ENCODE assay signal across 10 mouse cellular contexts in the genomic region with DNA sequence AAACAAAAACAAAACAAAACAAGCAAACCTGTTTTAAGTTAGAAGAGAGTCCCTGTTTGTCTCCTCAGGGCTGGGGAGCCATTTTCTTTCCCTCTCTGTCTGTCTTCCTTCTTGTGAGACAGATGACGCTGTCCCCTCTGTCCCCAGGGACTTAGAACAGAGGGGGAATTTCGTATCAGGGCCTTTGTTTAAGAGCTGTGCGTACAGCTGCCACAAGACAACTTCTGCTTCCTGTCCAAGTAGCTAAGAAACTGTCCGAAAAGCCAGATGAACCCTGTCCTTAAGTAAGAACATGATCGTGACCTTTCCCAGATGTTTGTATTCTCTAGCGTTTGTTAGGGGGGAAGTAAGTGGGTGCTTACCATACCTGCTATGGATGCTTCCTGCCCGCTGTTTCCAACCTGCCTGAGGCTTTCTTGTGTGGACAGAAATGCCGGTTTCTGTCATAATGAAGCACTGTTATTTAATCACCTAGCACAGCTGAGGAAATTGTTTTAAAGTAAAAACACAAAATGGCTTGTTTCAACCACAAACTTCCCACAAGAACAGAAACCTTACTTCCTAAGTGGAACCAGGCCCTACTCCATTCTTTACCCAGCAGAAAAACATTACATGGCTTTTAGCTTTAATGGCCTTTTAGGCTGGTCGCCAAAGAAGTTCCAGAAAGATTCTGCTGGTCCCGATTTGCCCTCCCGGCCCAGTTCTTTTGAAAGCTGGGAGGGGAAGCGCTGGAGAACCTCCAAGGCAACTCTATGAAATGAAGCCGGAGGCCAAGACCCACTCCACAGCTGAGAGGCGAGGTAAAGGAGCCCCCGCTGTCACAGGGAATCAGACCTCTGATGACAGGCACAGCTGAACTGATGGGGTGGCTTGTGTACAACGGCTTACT.
DNase-seq lines count a peak whose midpoint lies in the region; ATAC-seq and TF ChIP-seq lines count a peak whose summit lies in the region.
"Had no signal": no experiment of that assay in that cellular context is flagged by ENCODE, and none has a peak within 500 bp of the region (broad histone marks: within the 10 kb centered on the region; RNA-seq: fewer than 3 reads in every experiment).

No protein-coding gene starts in this region.

- no peak for ATAC-seq in intestine, embryonic 14.5 days (replicated peaks; ENCODE audit: low FRiP score, low TSS enrichment, low read depth)
- ATAC-seq in intestine, postnatal 0 days: no peak
- no peak for ATAC-seq in erythroid progenitor cell, adult 5-6 weeks (replicated peaks; ENCODE audit: low FRiP score, poor library complexity, severe bottlenecking)

- intact Hi-C loops in heart, postnatal 36 days (cut with DNase I): no loop called here

- no peak for TF ChIP-seq CTCF in intestine, postnatal 0 days (IDR thresholded peaks at IDR 0.05; ENCODE audit: low read depth)

- DNase-seq in intestine, embryonic 14.5 days (ENCODE audit: low spot score): no peak
- DNase-seq in embryo, embryonic 10.5 days (ENCODE audit: low spot score): peak; percentile 57
- DNase-seq in heart, postnatal 36 days: peak; percentile 7 to 11
- DNase-seq in lung, postnatal 36 days: peak; percentile 6
- no peak for DNase-seq in right cerebral cortex, postnatal 14 days
- DNase-seq in yolk sac, embryonic 10.5 days (ENCODE audit: low spot score): no peak

- H3K4me3 ChIP-seq in intestine, embryonic 14.5 days (ENCODE audit: low read depth, low read length): no peak overlapping the region
- H3K4me3 ChIP-seq in intestine, postnatal 0 days (ENCODE audit: low read depth, low read length): no peak overlapping the region
- H3K4me3 ChIP-seq: myocyte had no signal

- no peaks in the 10 kb centered on the region for H3K9me3 ChIP-seq in intestine, embryonic 14.5 days (ENCODE audit: control insufficient read depth, low read length)
- no peaks in the 10 kb centered on the region for H3K9me3 ChIP-seq in intestine, postnatal 0 days (ENCODE audit: control insufficient read depth)

- H3K4me2 ChIP-seq in intestine, embryonic 14.5 days (ENCODE audit: low read length): no peak overlapping the region
- no peak overlapping the region for H3K4me2 ChIP-seq in intestine, postnatal 0 days (replicated peaks; ENCODE audit: low read depth)

- peak overlapping the region; percentile 83 for H3K27ac ChIP-seq in intestine, embryonic 14.5 days (ENCODE audit: low read depth)
- H3K27ac ChIP-seq in intestine, postnatal 0 days (ENCODE audit: low read depth, low read length): no peak overlapping the region

- peaks cover 16% of the 10 kb centered on the region for H3K4me1 ChIP-seq in intestine, embryonic 14.5 days (replicated peaks; ENCODE audit: control insufficient read depth, insufficient read depth, low read length)
- no peaks in the 10 kb centered on the region; the same call in 1 of the 2 replicates for H3K4me1 ChIP-seq in intestine, postnatal 0 days (replicated peaks; ENCODE audit: control insufficient read depth, insufficient read depth, low read length)

- no peaks in the 10 kb centered on the region for H3K27me3 ChIP-seq in intestine, embryonic 14.5 days (replicated peaks; ENCODE audit: control insufficient read depth, insufficient read depth, low read length)
- H3K27me3 ChIP-seq in intestine, postnatal 0 days (replicated peaks; ENCODE audit: control insufficient read depth, insufficient read depth, low read length): no peaks in the 10 kb centered on the region

- WGBS in intestine, embryonic 14.5 days: 41% methylated on average over 16 of the region's 16 CpGs
- 57% methylated on average over 16 of the region's 16 CpGs for WGBS in intestine, postnatal 0 days

- H3K9ac ChIP-seq in intestine, embryonic 14.5 days (ENCODE audit: low read length): no peak overlapping the region
- no peak overlapping the region for H3K9ac ChIP-seq in intestine, postnatal 0 days (ENCODE audit: low read depth, low read length)

- H3K36me3 ChIP-seq in intestine, embryonic 14.5 days (ENCODE audit: control insufficient read depth, insufficient read depth, low read length): no peaks in the 10 kb centered on the region
- H3K36me3 ChIP-seq in intestine, postnatal 0 days (ENCODE audit: control insufficient read depth, insufficient read depth): no peaks in the 10 kb centered on the region
- H3K36me3 ChIP-seq: G1E had no signal

Comparison
In these comparisons a context has a peak if more than half of its experiments do, and no peak if none do; other contexts are left out.
1. DNase-seq: peak in embryo, embryonic 10.5 days (single experiment), heart, postnatal 36 days (2 of 2) and lung, postnatal 36 days (single experiment); none in intestine, embryonic 14.5 days (single experiment), right cerebral cortex, postnatal 14 days (single experiment) and yolk sac, embryonic 10.5 days (single experiment).